Mouse (Mus musculus) kidney, adult 2 months (tissue): ENCODE results near the gene Pdzd2.

ENCODE experiments used
- CTCF ChIP-seq: fragments of 200-500 bp; conservative IDR thresholded peaks from 2 replicates; pipeline ENCODE4 v1.5.1; 2011; ENCODE audit warnings: low read depth, mild to moderate bottlenecking, control low read depth, low read length, moderate library complexity, mixed read lengths; ENCODE audit not compliant: insufficient read depth, insufficient read length
- POLR2A ChIP-seq: fragments of 200-500 bp; IDR thresholded peaks from one replicate; pipeline ENCODE4 v1.6.1; 2011; ENCODE audit warnings: low read depth, low read length, control low read depth

GRCm38 (mm10) chr15:12513526-12513925 is 226.2 kb downstream of the Pdzd2 start:
- TF ChIP-seq CTCF (no peak), POLR2A (no peak)
